Mouse (Mus musculus) ES-E14 (cell line): ENCODE results near the gene Snx33. TPM values are rescaled to one million over a fixed set of nuclear protein-coding genes. Genes with fewer than 3 reads are reported as not detected.

Experiments used
- DNase-seq: peaks from one replicate; pipeline ENCODE4 v3.0.0-alpha.2; 2013; ENCODE audit warnings: low read depth, low spot score
- H3K27ac ChIP-seq: 2 replicates; pipeline ENCODE4 v1.5.1; 2012; ENCODE audit warnings: low read depth, mild to moderate bottlenecking, low read length, moderate library complexity, mixed read lengths; ENCODE audit not compliant: poor library complexity, insufficient read depth, severe bottlenecking
- H3K36me3 ChIP-seq: 2 replicates; pipeline ENCODE4 v1.6.1; 2012; ENCODE audit warnings: mild to moderate bottlenecking, low read length, moderate library complexity, mixed read lengths; ENCODE audit not compliant: control insufficient read depth, poor library complexity, insufficient read depth, severe bottlenecking
- H3K4me1 ChIP-seq, 2 experiments: fragments of 150-350 bp in 1 of 2; sonication (generic) in 1 of 2; 2 replicates each; pipeline ENCODE4 v1.6.1; 2012; ENCODE audit warnings: low read length in 2 of 2, mild to moderate bottlenecking in 1 of 2, mixed read lengths in 1 of 2; ENCODE audit not compliant: control insufficient read depth in 2 of 2, insufficient read depth in 2 of 2, poor library complexity in 1 of 2
- H3K4me3 ChIP-seq, 2 experiments: fragments of 150-350 bp in 1 of 2; sonication (generic) in 1 of 2; 2 replicates each; pipeline ENCODE4 v1.5.1; 2012; ENCODE audit warnings: low read length in 2 of 2, low read depth in 1 of 2, mild to moderate bottlenecking in 1 of 2, mixed read lengths in 1 of 2; ENCODE audit not compliant: insufficient read depth in 1 of 2, poor library complexity in 1 of 2, severe bottlenecking in 1 of 2
- H3K9ac ChIP-seq: 2 replicates; pipeline ENCODE4 v1.6.1; 2012; ENCODE audit warnings: low read depth, mild to moderate bottlenecking, low read length, mixed read lengths; ENCODE audit not compliant: poor library complexity, insufficient read depth, severe bottlenecking
- H3K9me3 ChIP-seq: fragments of 150-350 bp; sonication (generic); 2 replicates; pipeline ENCODE4 v1.6.1; 2012; ENCODE audit warnings: low read depth, mild to moderate bottlenecking, low read length; ENCODE audit not compliant: control insufficient read depth, insufficient read depth
- CHD2 ChIP-seq: IDR thresholded peaks from 2 replicates; pipeline ENCODE4 v1.6.1; 2014; ENCODE audit warnings: mild to moderate bottlenecking, low read depth, low read length, inconsistent platforms
- HCFC1 ChIP-seq: IDR thresholded peaks from 2 replicates; pipeline ENCODE4 v1.6.1; 2012; ENCODE audit warnings: low read length, inconsistent platforms, borderline replicate concordance; ENCODE audit not compliant: insufficient read depth
- MAFK ChIP-seq: IDR thresholded peaks from 2 replicates; pipeline ENCODE4 v1.6.1; 2014; ENCODE audit warnings: mild to moderate bottlenecking, low read depth, low read length, inconsistent platforms; ENCODE audit not compliant: insufficient read depth
- ZC3H11A ChIP-seq: IDR thresholded peaks from 2 replicates; pipeline ENCODE4 v1.6.1; 2012; ENCODE audit warnings: low read depth, mild to moderate bottlenecking, inconsistent platforms, low read length, borderline replicate concordance
- ZNF384 ChIP-seq: IDR thresholded peaks from 2 replicates; pipeline ENCODE4 v1.6.1; 2012; ENCODE audit warnings: low read depth, low read length, inconsistent platforms
- in situ Hi-C, 2 experiments: fragments of 600-800 bp; cut with MboI; formaldehyde crosslinking; loops; one replicate each; pipeline ENCODE4 v1.15.1; 2025; ENCODE audit warnings: low sequenced_read_pairs in 2 of 2, inconsistent platforms in 1 of 2; ENCODE audit not compliant: unreplicated experiment in 2 of 2
- total RNA-seq: library from RNA; depleted of rRNA; stranded (reverse); fragments of 300-350 nt; gene quantifications from 2 replicates; pipeline ENCODE4 v1.2.3, GENCODE M21; 2012

Snx33 gene
- total RNA-seq, 1 experiment: 4.1 TPM

- no peak for DNase-seq
- Histone ChIP-seq H3K27ac (no peak overlapping the region), H3K4me3 (no peak overlapping the region), H3K4me1 (no peaks in the 10 kb centered on the region), H3K9ac (no peak overlapping the region), H3K9me3 (no peaks in the 10 kb centered on the region), H3K36me3 (no peaks in the 10 kb centered on the region)
- no peak for TF ChIP-seq HCFC1
- in situ Hi-C loops: no loop called here
Measured at GRCm38 (mm10) chr9:56884328-56884727, 43.8 kb downstream of the Snx33 start.

- in situ Hi-C loops: no loop called here
- DNase-seq: no peak
- Histone ChIP-seq H3K9ac (no peak overlapping the region), H3K4me1 (no peaks in the 10 kb centered on the region), H3K36me3 (no peaks in the 10 kb centered on the region), H3K4me3 (no peak overlapping the region), H3K9me3 (no peaks in the 10 kb centered on the region), H3K27ac (no peak overlapping the region)
- TF ChIP-seq CHD2 (no peak), ZNF384 (no peak), HCFC1 (no peak), MAFK (no peak), ZC3H11A (no peak)
Measured at GRCm38 (mm10) chr9:56883470-56883869, 44.7 kb downstream of the Snx33 start.

GRCm38 (mm10) chr9:56882818-56883217 is 45.4 kb downstream of the Snx33 start:
- H3K9me3 ChIP-seq: no peaks in the 10 kb centered on the region
- DNase-seq: no peak
- no peak overlapping the region for H3K9ac ChIP-seq
- in situ Hi-C loops: no loop called here
- no peaks in the 10 kb centered on the region for H3K4me1 ChIP-seq
- H3K27ac ChIP-seq: no peak overlapping the region
- H3K4me3 ChIP-seq: no peak overlapping the region
- H3K36me3 ChIP-seq: no peaks in the 10 kb centered on the region
- TF ChIP-seq ZNF384 (no peak), CHD2 (no peak), ZC3H11A (no peak), HCFC1 (no peak), MAFK (no peak)

- no peak overlapping the region for H3K27ac ChIP-seq
- no peak for DNase-seq
- TF ChIP-seq ZC3H11A: no peak
- no peak for TF ChIP-seq MAFK
- no peak for TF ChIP-seq ZNF384
- no peak for TF ChIP-seq CHD2
- no peak for TF ChIP-seq HCFC1
- in situ Hi-C loops: no loop called here
- no peaks in the 10 kb centered on the region for H3K9me3 ChIP-seq
- no peak overlapping the region for H3K4me3 ChIP-seq
- H3K36me3 ChIP-seq: no peaks in the 10 kb centered on the region
- no peaks in the 10 kb centered on the region for H3K4me1 ChIP-seq
- H3K9ac ChIP-seq: no peak overlapping the region
Measured at GRCm38 (mm10) chr9:56882283-56882682, 45.9 kb downstream of the Snx33 start.

GRCm38 (mm10) chr9:56881539-56882082 is 46.6 kb downstream of the Snx33 start:
- in situ Hi-C loops: no loop called here
- Histone ChIP-seq H3K27ac (no peak overlapping the region), H3K9me3 (no peaks in the 10 kb centered on the region), H3K4me3 (no peak overlapping the region), H3K9ac (no peak overlapping the region), H3K4me1 (peaks cover 0 to 2% of the 10 kb centered on the region in 2 experiments; a peak in 2 of 4 replicates), H3K36me3 (no peaks in the 10 kb centered on the region)
- TF ChIP-seq CHD2 (no peak), MAFK (no peak), ZC3H11A (no peak), ZNF384 (no peak), HCFC1 (no peak)
- no peak for DNase-seq
